Mouse (Mus musculus): ENCODE results near the gene Cfap99.
A peak's percentile ranks its signal among the peaks of the same experiment; 100 is the strongest.

- TF ChIP-seq CTCF (IDR thresholded peaks at IDR 0.05; ENCODE audit: low read depth, low read length), result no peak
- TF ChIP-seq POLR2A (IDR thresholded peaks at IDR 0.05; ENCODE audit: extremely low read depth, insufficient read depth, low read length), result 0 out of 2 replicates have a peak, but pooled peaks have one; percentile 62
Measured at GRCm38 (mm10) chr5:34369341-34370021, 81.1 kb downstream of the Cfap99 start, which contains the start of gene Fam193a.
